Mouse (Mus musculus): ENCODE results near the gene Ip6k1. TPM values are rescaled to one million over a fixed set of nuclear protein-coding genes. Genes with fewer than 3 reads are reported as not detected.

The Ip6k1 gene
- total RNA-seq (2023), result 145 TPM

GRCm38 (mm10) chr9:108001922-108002770 is at the start of gene Ip6k1:
Ip6k1 (plus strand) TSS chr9:108002501.

GRCm38 (mm10) chr9:107975399-107976386 is 26.6 kb upstream of the Ip6k1 start, which contains the start of gene Uba7:
Uba7 (plus strand) TSS chr9:107975505.

GRCm38 (mm10) chr9:107982681-107983346 is 19.5 kb upstream of the Ip6k1 start, which contains the start of gene Gm20661:
Gm20661 (plus strand) TSS chr9:107983058.

GRCm38 (mm10) chr9:107985131-107986119 is 16.9 kb upstream of the Ip6k1 start, which contains the start of gene Inka1:
Inka1 (minus strand) TSS chr9:107985879.

GRCm38 (mm10) chr9:107992197-107992596 is 10.1 kb upstream of the Ip6k1 start, which contains the start of gene Cdhr4:
Cdhr4 (plus strand) TSS chr9:107992497.

GRCm38 (mm10) chr9:107996049-107996448 is 6.3 kb upstream of the Ip6k1 start, which contains the start of gene Gm20662:
Gm20662 (plus strand) TSS chr9:107996349.

GRCm38 (mm10) chr9:108049016-108049455 is 46.7 kb downstream of the Ip6k1 start, which contains the start of gene Gmppb:
Gmppb (plus strand) TSS chr9:108049242.

GRCm38 (mm10) chr9:108052885-108053664 is 50.8 kb downstream of the Ip6k1 start, which contains the start of gene Amigo3:
Amigo3 (plus strand) TSS chr9:108053159.

GRCm38 (mm10) chr9:108080168-108080567 is 77.9 kb downstream of the Ip6k1 start, which contains the start of gene Mst1:
Mst1 (plus strand) TSS chr9:108080436.

GRCm38 (mm10) chr9:108082988-108083431 is 80.7 kb downstream of the Ip6k1 start, which contains the start of gene Rnf123:
Rnf123 (minus strand) TSS chr9:108083346.

GRCm38 (mm10) chr9:108094184-108094941 is 92.1 kb downstream of the Ip6k1 start, which contains the start of gene Apeh:
Apeh (minus strand) TSS chr9:108094606.

Other genes with a start within 250 kb of the Ip6k1 start
- 256 TPM for gene Rbm5, start 231.5 kb upstream of the Ip6k1 start, total RNA-seq (2023)
- gene Rbm6, start 129.3 kb upstream of the Ip6k1 start, total RNA-seq (2023), result 129 TPM
- 16.2 TPM for gene Mon1a, start 114.3 kb upstream of the Ip6k1 start, total RNA-seq (2023)
- 0.15 TPM for gene Mst1r, start 95.6 kb upstream of the Ip6k1 start, total RNA-seq (2023)
- gene Actl11, start 74.0 kb upstream of the Ip6k1 start, total RNA-seq (2023), result not detected
- gene Camkv, start 66.8 kb upstream of the Ip6k1 start, total RNA-seq (2023), result not detected
- 5.8 TPM for gene Traip, start 52.4 kb upstream of the Ip6k1 start, total RNA-seq (2023)
- gene Uba7, start 27.0 kb upstream of the Ip6k1 start, total RNA-seq (2023), result 196 TPM
- 1.4 TPM for gene Gm20661, start 19.4 kb upstream of the Ip6k1 start, total RNA-seq (2023)
- gene Inka1, start 16.6 kb upstream of the Ip6k1 start, total RNA-seq (2023), result not detected
- 2.4 TPM for gene Cdhr4, start 10.0 kb upstream of the Ip6k1 start, total RNA-seq (2023)
- 1.9 TPM for gene Gm20662, start 6.2 kb upstream of the Ip6k1 start, total RNA-seq (2023)
- gene Gmppb, start 46.7 kb downstream of the Ip6k1 start, total RNA-seq (2023), result 21.2 TPM
- gene Amigo3, start 50.7 kb downstream of the Ip6k1 start, total RNA-seq (2023), result 7.0 TPM
- gene Mst1, start 77.9 kb downstream of the Ip6k1 start, total RNA-seq (2023), result 0.52 TPM
- gene Rnf123, start 80.8 kb downstream of the Ip6k1 start, total RNA-seq (2023), result 181 TPM
- 111 TPM for gene Apeh, start 92.1 kb downstream of the Ip6k1 start, total RNA-seq (2023)
- 0.64 TPM for gene Bsn, start 187.9 kb downstream of the Ip6k1 start, total RNA-seq (2023)